Mouse (Mus musculus) frontal cortex, postnatal 36 days (tissue): ENCODE measurements around the gene Rtca.

ENCODE experiments used
- DNase-seq, 2 experiments: peaks; one replicate each; pipeline ENCODE4 v3.0.0; 2022; ENCODE audit warnings: low spot score in 2 of 2

Gene Rtca

GRCm38 (mm10) chr3:116507772-116508351 lies at the start of gene Rtca:
TSS of gene Rtca (minus strand) at chr3:116508208.
- peak; percentile 96 to 98 for DNase-seq

- peak in 1 of 2 experiments; percentile 48 for DNase-seq
Observed at GRCm38 (mm10) chr3:116551362-116551761, 43.4 kb upstream of the Rtca start.

GRCm38 (mm10) chr3:116547430-116547829 lies 39.4 kb upstream of the Rtca start:
- no peak for DNase-seq

- no peak for DNase-seq
Observed at GRCm38 (mm10) chr3:116542532-116542931, 34.5 kb upstream of the Rtca start.

GRCm38 (mm10) chr3:116542070-116542469 lies 34.1 kb upstream of the Rtca start:
- no peak for DNase-seq

DNA sequence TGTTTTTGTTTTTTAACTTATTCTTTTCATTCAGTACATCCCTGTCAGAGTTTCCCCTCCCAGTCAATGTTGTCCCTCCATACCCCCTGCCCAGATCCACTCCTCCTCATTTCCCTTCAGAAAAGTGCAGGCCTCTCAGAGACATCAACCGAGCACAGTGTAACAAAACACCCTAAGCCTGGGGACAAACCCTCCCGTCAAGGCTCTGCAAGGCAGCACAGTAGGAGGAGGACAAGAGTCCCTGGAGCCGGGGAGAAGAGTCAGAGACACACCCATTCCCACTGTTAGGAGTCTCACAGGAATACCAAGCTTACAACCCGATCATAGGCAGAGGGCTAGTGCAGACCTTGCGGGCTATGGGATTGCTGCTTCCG lies 29.2 kb upstream of the Rtca start:
- no peak for DNase-seq

GRCm38 (mm10) chr3:116536428-116537199 lies 28.6 kb upstream of the Rtca start:
- no peak for DNase-seq

- peak in 1 of 2 experiments; percentile 53 for DNase-seq
Observed at GRCm38 (mm10) chr3:116530826-116531225, 22.8 kb upstream of the Rtca start.

DNA sequence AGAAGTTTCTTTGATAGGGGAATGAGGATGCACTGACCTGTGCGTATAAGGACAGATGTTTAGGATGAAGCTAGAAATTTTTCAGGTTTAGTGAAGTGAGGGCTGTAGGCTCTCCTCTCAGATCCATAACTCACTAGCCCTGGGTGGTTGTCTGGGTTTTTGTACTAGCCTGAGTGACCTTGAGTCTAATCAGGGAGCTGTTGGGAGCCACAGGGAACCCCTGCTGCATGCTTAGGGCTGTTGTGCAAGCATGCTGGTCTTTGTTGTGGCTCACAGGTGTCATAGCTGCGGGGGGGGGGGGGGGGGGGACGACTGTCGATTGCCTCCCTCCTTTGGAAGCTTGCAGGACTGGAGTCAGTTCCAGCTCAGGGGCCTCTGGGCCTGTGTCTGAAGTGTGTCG lies 21.7 kb upstream of the Rtca start:
- no peak for DNase-seq

DNA sequence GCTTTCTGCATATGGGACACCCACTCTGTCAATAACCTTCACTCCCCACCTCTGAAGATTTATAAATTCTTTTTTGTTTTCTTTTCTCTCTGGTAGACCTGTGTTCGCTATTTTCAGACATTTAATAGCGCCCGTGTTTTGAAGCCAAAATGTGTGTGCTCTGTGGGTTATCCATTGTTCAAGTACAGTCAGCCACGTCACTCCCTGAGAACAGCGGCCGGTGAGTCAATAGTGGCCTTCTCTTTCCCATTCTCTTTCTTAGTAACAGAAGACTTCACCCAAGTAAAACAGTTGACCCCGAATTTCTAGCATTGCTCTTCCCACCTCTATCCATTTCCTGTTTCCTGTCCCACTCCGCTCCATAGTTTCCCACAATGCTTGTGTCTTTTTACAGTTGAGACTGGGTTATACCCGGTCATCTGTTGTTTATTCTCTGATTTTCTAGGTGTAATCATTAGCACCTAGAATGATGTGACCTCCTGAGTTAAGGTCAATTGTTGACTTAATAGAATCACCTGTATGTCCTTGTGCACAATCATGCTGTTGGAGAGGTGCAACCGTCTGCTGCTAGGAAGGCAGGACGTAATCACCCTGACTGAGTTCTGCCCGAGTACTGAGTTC lies 12.2 kb upstream of the Rtca start:
- DNase-seq, result no peak

DNA sequence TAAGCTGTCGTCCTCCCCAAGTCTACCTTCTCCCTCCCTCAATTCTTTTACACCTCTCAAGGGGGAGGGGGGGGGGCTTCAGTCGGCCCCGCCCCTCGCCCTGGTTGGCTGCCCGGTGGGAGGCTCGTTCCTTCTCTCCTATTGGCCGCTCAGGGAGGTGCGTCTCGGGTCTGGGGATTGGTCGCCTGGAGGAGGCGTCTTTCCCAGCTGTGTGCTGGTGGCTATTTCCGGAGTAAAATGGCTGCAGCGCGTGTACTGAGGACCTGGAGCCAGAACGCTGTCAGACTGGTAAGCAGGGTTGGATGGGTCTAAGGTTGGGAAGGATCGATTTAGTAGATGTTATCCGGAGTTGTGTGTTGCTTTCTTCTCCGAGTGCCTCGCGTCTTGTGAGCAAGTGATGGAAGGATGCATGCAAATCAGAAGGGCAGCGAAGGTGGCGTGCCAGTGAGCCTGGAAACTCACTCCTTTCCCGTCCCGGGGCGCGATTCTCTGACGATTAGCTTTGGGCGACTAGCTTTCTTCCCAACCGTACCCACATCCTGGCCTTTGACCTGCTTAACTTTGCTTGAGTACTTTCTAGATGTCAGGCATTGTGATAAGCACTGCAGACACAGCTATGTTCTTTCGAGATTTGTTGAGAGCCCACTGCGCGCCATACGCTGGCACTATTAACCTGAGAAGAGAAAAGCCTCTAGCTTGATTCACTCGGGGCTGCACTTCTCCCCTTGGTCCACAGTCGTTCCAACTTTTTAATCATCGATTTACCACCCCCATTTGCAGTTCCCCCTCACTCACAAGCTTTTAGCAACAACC lies 5.1 kb upstream of the Rtca start, which contains the start of gene Dbt:
Gene Dbt (plus strand): TSS at position 167 of the 813 bp plus-strand sequence.
- DNase-seq, result peak; percentile 80 to 89

DNA sequence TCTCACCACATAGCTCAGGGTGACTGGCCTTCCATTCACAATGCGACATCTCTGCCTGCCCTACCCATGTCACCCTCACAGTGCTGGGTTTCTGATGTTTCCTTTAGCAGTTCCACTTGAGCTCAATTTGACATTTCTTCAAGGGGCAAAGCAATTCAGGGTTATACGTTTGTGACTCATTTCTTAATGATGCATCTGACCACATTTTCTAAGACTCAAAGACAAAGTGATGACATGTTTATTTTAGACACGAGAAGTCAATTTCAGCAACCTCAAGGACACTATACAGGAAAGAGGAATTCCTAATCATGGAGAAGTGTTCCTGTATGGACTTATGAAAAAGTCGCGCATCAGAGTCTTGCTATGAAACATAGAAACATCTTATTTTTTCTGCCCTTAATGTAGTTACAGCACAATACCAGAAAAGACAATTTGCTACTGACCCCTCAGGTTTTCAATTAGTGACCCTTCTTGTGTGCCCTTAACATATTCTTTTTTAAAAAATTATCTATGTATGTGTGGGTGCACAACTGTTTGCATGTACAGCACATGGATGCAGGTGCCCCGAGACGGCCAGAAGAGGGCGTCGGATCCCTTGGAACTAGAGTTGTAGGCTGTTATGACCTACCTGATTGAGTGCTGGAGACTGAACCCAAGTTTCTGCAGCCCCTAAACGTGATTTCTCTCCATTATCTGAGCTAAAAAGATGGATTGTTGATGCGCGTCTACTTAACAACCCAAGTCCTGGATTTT lies 4.3 kb upstream of the Rtca start:
- DNase-seq, result peak in 1 of 2 experiments; percentile 31

GRCm38 (mm10) chr3:116495671-116496070 lies 12.3 kb downstream of the Rtca start:
- DNase-seq, result no peak

DNA sequence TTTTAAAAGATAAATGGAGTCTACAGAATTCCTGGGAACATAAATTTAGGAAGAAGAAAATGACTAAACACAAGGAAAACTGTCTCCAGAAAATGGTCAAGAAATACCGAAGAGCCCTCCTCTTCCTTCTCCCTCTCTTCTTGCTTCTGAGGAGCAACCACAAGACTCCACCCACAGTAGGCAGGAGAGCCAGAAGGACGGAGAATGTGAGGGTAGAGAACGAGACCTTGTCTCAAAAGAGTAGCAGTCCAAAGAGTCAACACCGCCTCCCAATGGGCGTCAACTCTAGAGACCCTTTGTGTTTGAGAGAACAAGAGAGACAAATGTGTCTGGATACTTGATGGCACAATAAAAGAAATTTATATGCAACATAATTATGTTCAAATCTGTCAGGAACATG lies 14.3 kb downstream of the Rtca start:
- no peak for DNase-seq

GRCm38 (mm10) chr3:116491923-116492454 lies 16.0 kb downstream of the Rtca start:
- no peak for DNase-seq

DNA sequence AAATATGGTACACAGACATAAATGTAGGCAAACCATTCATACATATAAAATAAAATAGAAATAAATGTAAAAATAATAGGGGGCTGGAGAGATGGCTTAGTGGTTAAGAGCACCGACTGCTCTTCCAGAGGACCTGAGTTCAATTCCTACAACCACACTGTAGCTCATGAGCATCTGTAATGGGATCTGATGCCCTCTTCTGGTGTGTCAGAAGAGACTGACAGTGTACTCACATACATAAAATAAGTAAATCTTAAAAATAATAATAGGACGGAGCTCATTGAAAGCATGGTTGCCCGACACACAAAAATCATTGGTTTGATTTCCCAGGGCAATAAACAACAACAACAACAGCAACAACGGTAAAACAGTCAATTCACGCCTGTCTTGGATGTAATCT lies 17.1 kb downstream of the Rtca start:
- DNase-seq, result no peak

GRCm38 (mm10) chr3:116483271-116483670 lies 24.7 kb downstream of the Rtca start:
- no peak for DNase-seq

- no peak for DNase-seq
Observed at GRCm38 (mm10) chr3:116482724-116483123, 25.3 kb downstream of the Rtca start.

- no peak for DNase-seq
Observed at GRCm38 (mm10) chr3:116480937-116481336, 27.1 kb downstream of the Rtca start.

GRCm38 (mm10) chr3:116480119-116480518 lies 27.9 kb downstream of the Rtca start:
- no peak for DNase-seq

- no peak for DNase-seq
Observed at GRCm38 (mm10) chr3:116477351-116477750, 30.7 kb downstream of the Rtca start.
